Mouse (Mus musculus) ovary, postnatal 14 days (tissue): ENCODE data around the gene Myo1d.

Experiments
- DNase-seq: peaks from one replicate; pipeline ENCODE4 v3.0.0; 2022; ENCODE audit warnings: low spot score

Myo1d gene

GRCm38 (mm10) chr11:80504519-80505385 lies 275.1 kb downstream of the Myo1d start:
- no peak for DNase-seq

GRCm38 (mm10) chr11:80503726-80504452 lies 275.9 kb downstream of the Myo1d start:
- DNase-seq, result no peak

- DNase-seq, result no peak
Measured at GRCm38 (mm10) chr11:80503281-80503680, 276.5 kb downstream of the Myo1d start.

- DNase-seq, result no peak
Measured at GRCm38 (mm10) chr11:80499550-80499952, 280.3 kb downstream of the Myo1d start.

- no peak for DNase-seq
Measured at GRCm38 (mm10) chr11:80498328-80499070, 281.3 kb downstream of the Myo1d start.

GRCm38 (mm10) chr11:80497225-80497919 lies 282.5 kb downstream of the Myo1d start:
- no peak for DNase-seq

- no peak for DNase-seq
Measured at GRCm38 (mm10) chr11:80496640-80497039, 283.2 kb downstream of the Myo1d start.

GRCm38 (mm10) chr11:80495972-80496371 lies 283.9 kb downstream of the Myo1d start:
- no peak for DNase-seq

GRCm38 (mm10) chr11:80494852-80495251 lies 285.0 kb downstream of the Myo1d start:
- no peak for DNase-seq

GRCm38 (mm10) chr11:80493186-80493585 lies 286.6 kb downstream of the Myo1d start:
- no peak for DNase-seq

- DNase-seq, result no peak
Measured at GRCm38 (mm10) chr11:80490831-80491230, 289.0 kb downstream of the Myo1d start.

GRCm38 (mm10) chr11:80489882-80490196 lies 290.0 kb downstream of the Myo1d start:
- DNase-seq, result no peak

GRCm38 (mm10) chr11:80489172-80489881 lies 290.5 kb downstream of the Myo1d start:
- DNase-seq, result no peak

- DNase-seq, result no peak
Measured at GRCm38 (mm10) chr11:80487904-80488587, 291.8 kb downstream of the Myo1d start.

GRCm38 (mm10) chr11:80485622-80486206 lies 294.1 kb downstream of the Myo1d start:
- DNase-seq, result no peak

- no peak for DNase-seq
Measured at GRCm38 (mm10) chr11:80485120-80485551, 294.7 kb downstream of the Myo1d start.

GRCm38 (mm10) chr11:80484191-80484791 lies 295.5 kb downstream of the Myo1d start:
- DNase-seq, result no peak

- no peak for DNase-seq
Measured at GRCm38 (mm10) chr11:80483536-80484067, 296.2 kb downstream of the Myo1d start.

GRCm38 (mm10) chr11:80482921-80483320 lies 296.9 kb downstream of the Myo1d start:
- DNase-seq, result no peak

GRCm38 (mm10) chr11:80482347-80482746 lies 297.5 kb downstream of the Myo1d start:
- DNase-seq, result no peak
